Mouse (Mus musculus) forebrain, embryonic 13.5 days (tissue): Measurements from ENCODE around the gene Arf1. TPM values are rescaled to one million over a fixed set of nuclear protein-coding genes. Genes with fewer than 3 reads are reported as not detected.

Source experiments
- polyA plus RNA-seq: library from polyadenylated mRNA; unstranded; fragments of >200 nt; fragmentation: Nextera tagmentation; extraction: Ambion mirVana; gene quantifications from 2 replicates; pipeline ENCODE4 v1.2.1, GENCODE M21; 2015

Arf1 gene
- polyA plus RNA-seq, 1 experiment from 2014 or later, result 570 TPM

Other genes starting within 250 kb of the Arf1 start
- gene Obscn, start 91.9 kb downstream of the Arf1 start, polyA plus RNA-seq, result 0.04 and 0.08 TPM in 2 replicates
- 6.8 and 7.5 TPM in 2 replicates for gene Iba57, start 64.5 kb downstream of the Arf1 start, polyA plus RNA-seq
- not detected in 2 replicates for gene Gjc2, start 45.1 kb downstream of the Arf1 start, polyA plus RNA-seq
- gene Guk1, start 36.1 kb downstream of the Arf1 start, polyA plus RNA-seq, result 127 and 131 TPM in 2 replicates
- 103 TPM in 2 replicates for gene Mrpl55, start 25.8 kb downstream of the Arf1 start, polyA plus RNA-seq
- 32.3 and 35.1 TPM in 2 replicates for gene 2310033P09Rik, start 19.9 kb downstream of the Arf1 start, polyA plus RNA-seq
- 2.3 and 3.4 TPM in 2 replicates for gene Wnt3a, start 62.5 kb upstream of the Arf1 start, polyA plus RNA-seq
- gene Wnt9a, start 78.7 kb upstream of the Arf1 start, polyA plus RNA-seq, result 1.8 and 2.9 TPM in 2 replicates
- gene Prss38, start 147.4 kb upstream of the Arf1 start, polyA plus RNA-seq, result not detected in 2 replicates
- gene Jmjd4, start 221.8 kb upstream of the Arf1 start, polyA plus RNA-seq, result 12.5 and 13.0 TPM in 2 replicates
- 239 and 252 TPM in 2 replicates for gene Snap47, start 222.9 kb upstream of the Arf1 start, polyA plus RNA-seq
- gene Zfp867, start 244.2 kb upstream of the Arf1 start, polyA plus RNA-seq, result 13.5 and 14.1 TPM in 2 replicates